Mouse (Mus musculus): ENCODE measurements around the gene Rasgrp1. TPM values are rescaled to one million over a fixed set of nuclear protein-coding genes. Genes with fewer than 3 reads are reported as not detected.

The Rasgrp1 gene
- polyA plus RNA-seq, 1 experiment = 2.7 TPM

DNA sequence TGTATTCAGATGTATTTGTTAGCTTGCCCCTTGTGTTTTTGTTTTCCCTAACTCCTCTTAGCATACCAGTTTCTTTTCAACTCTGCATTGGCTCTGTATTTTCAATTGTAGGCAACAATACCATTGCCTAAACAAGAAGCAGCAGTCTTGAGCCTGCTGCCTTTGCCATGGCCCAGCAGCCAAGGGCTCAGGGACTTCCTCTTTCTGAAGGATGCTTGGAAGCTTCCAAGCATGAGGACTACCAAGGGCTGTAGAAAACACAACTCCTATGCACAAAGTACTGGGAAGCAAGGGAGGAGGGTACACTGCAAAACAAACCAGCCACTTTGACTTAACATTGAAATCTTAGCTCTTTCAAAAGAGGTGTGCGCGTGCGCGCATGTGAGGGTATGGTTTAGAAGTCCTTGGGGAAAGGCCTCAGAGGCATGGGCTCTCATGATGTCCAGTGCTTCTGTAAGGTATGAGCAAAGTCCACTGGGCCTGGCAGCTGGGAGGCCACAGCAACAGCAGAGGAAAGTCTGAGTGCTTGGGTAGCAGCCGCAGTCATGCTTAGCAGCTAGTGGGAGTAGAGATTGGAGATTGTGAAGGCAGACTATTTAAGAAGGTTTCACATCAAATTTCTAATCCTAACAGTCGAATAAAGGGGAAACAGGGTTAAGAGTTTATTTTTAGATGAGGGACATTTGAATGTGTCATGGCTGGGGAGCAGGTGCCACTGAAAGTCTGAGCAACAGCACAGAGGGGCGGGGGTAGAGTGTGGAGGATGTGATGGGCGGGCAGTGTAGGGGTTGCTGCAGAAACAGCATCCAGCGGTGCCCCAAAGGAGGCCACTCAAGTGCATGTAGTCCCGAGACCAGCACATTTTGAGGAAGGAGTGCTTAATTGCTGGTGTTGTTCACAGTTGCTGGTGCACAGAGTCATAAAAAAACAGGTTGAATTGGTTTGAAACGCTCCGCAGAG, 39.1 kb downstream of the Rasgrp1 start:
- no peak for DNase-seq (ENCODE audit: low read depth)
- TF ChIP-seq CTCF (IDR thresholded peaks at IDR 0.05; ENCODE audit: borderline replicate concordance, extremely low read depth, insufficient read depth, insufficient read length) = no peak
- no peak for TF ChIP-seq POLR2A (IDR thresholded peaks at IDR 0.05; ENCODE audit: borderline replicate concordance, extremely low read depth, insufficient read depth, insufficient read length, poor library complexity, severe bottlenecking)

DNA sequence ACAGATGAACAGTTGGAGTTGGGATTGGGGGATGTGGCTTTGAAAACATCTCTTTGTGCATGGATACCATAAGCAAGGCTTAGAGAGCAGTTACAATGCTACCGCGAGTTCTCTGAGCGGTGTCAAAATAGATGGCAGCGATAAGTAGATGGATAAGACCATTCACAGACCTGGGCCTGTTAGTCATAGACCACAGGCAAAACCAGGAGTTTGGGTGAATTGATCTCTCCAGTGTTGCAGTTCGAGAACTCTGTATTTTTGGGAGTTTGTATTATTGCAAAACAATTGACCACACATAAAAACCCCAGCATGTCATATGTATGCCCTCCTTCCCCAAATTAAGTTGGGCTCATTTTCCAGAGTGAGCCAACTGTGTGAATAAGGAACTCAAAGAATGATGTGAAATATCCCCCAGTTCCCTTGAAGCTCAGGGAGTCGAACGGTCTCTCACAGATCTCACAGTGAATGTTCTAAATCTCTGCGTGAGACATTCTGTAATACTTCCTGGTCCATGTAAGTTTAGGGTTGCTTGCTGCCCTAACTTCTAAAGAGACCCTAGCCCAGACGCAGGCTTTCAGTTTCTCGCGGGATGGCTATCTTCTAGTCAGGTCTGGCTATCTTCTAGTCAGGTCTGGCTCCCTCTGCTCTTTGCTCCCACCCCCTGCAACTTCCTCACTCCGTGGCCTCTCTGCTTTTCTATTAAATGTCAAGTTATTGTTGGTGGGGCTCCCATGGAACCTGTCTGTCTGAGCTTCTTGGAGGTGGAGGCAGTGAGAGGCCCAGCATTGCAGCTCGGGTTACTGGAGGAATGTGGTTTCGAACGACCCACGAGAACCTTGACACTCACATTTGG, 43.0 kb downstream of the Rasgrp1 start:
- TF ChIP-seq POLR2A (IDR thresholded peaks at IDR 0.05; ENCODE audit: borderline replicate concordance, extremely low read depth, insufficient read depth, insufficient read length, poor library complexity, severe bottlenecking) = no peak
- no peak for TF ChIP-seq CTCF (IDR thresholded peaks at IDR 0.05; ENCODE audit: borderline replicate concordance, extremely low read depth, insufficient read depth, insufficient read length)

GRCm38 (mm10) chr2:117288291-117288690, 54.5 kb downstream of the Rasgrp1 start:
- TF ChIP-seq CTCF (IDR thresholded peaks at IDR 0.05; ENCODE audit: borderline replicate concordance, extremely low read depth, insufficient read depth, insufficient read length) (no peak), POLR2A (IDR thresholded peaks at IDR 0.05; ENCODE audit: borderline replicate concordance, extremely low read depth, insufficient read depth, insufficient read length, poor library complexity, severe bottlenecking) (no peak)
- no peak for DNase-seq (ENCODE audit: low read depth)

More for the DNA sequence above, 43.0 kb downstream of the Rasgrp1 start:
- DNase-seq (ENCODE audit: low read depth) = no peak

DNA sequence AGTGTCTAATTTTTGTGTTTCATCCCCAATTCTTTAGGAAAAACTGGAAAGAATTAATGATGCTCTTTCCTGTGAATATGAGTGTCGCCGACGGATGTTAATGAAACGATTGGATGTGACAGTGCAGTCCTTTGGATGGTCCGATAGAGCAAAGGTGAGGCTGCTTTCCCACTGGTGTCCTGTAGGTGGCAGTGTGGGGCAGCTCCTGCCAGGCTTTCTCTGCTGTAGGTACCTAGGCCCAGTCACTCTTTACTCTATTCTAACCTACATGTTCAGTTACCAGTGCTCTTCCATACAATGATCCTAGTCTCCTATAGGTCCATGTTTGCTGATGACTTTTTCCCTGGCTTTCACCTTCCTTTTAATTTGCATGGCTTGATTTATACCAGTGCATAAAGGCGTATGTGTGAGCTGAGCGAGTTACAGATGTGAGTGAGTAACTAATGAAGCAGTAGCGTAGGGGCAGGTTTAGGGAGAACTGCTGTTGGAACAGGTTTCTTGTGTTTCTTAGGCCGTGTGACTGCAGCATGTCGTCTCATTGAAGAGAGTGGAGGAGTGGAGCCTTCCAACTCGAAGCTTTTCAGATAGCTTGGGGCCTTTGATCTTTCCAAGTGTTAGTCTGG, 78.9 kb downstream of the Rasgrp1 start:
- DNase-seq (ENCODE audit: low read depth) = peak; percentile 64
- peak; percentile 89 for TF ChIP-seq CTCF (IDR thresholded peaks at IDR 0.05; ENCODE audit: borderline replicate concordance, extremely low read depth, insufficient read depth, insufficient read length)
- no peak for TF ChIP-seq POLR2A (IDR thresholded peaks at IDR 0.05; ENCODE audit: borderline replicate concordance, extremely low read depth, insufficient read depth, insufficient read length, poor library complexity, severe bottlenecking)

GRCm38 (mm10) chr2:117262184-117262583, 80.6 kb downstream of the Rasgrp1 start:
- TF ChIP-seq POLR2A (IDR thresholded peaks at IDR 0.05; ENCODE audit: borderline replicate concordance, extremely low read depth, insufficient read depth, insufficient read length, poor library complexity, severe bottlenecking) (no peak), CTCF (IDR thresholded peaks at IDR 0.05; ENCODE audit: borderline replicate concordance, extremely low read depth, insufficient read depth, insufficient read length) (no peak)
- no peak for DNase-seq (ENCODE audit: low read depth)

- DNase-seq (ENCODE audit: low read depth) = no peak
- TF ChIP-seq CTCF (IDR thresholded peaks at IDR 0.05; ENCODE audit: borderline replicate concordance, extremely low read depth, insufficient read depth, insufficient read length) (no peak), POLR2A (IDR thresholded peaks at IDR 0.05; ENCODE audit: borderline replicate concordance, extremely low read depth, insufficient read depth, insufficient read length, poor library complexity, severe bottlenecking) (no peak)
These were observed 85.2 kb downstream of the Rasgrp1 start for GRCm38 (mm10) chr2:117257617-117258016.

GRCm38 (mm10) chr2:117255415-117255814, 87.4 kb downstream of the Rasgrp1 start:
- no peak for DNase-seq (ENCODE audit: low read depth)
- TF ChIP-seq CTCF (IDR thresholded peaks at IDR 0.05; ENCODE audit: borderline replicate concordance, extremely low read depth, insufficient read depth, insufficient read length) = no peak

- no peak for DNase-seq (ENCODE audit: low read depth)
- TF ChIP-seq CTCF (IDR thresholded peaks at IDR 0.05; ENCODE audit: borderline replicate concordance, extremely low read depth, insufficient read depth, insufficient read length) (no peak), POLR2A (IDR thresholded peaks at IDR 0.05; ENCODE audit: borderline replicate concordance, extremely low read depth, insufficient read depth, insufficient read length, poor library complexity, severe bottlenecking) (peak; percentile 5; the same call in 1 of the 2 replicates)
These were observed 92.7 kb downstream of the Rasgrp1 start for GRCm38 (mm10) chr2:117250001-117250510.

DNA sequence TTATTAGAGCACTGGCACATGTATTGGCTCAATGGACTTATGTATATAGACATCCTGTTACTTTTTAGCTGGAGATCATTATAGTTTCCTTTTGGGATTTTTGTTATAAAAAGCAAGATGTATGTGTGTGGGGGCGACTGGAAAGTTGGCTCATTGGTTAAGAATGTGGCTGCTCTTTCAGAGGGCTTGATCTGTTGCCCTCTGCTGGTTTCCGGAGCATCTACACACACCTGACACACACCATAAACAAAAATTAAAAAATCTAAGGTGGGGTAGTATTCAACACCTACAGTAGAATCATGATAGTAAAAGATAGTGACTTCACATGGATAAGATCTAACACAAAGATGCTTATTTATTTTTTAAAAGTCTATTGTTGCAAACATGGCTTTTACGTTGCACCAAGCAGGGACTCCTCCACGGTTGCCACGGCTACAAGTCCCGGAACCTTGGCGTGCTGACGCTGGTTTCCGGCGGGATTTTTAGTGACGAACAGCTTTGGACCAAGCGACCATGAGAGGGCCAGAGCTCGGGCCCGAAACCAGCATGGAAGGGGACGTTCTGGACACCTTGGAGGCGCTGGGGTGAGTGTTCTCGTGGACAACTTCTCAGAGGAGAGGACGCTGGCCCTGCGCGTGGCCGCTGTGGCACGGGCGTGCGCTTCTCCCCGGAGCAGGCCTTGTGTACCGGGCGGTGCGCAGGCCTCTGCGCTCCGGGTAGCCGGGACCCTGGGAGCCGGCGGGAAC, 93.4 kb downstream of the Rasgrp1 start, which contains the start of gene Fam98b:
Gene Fam98b, plus strand, starts transcription at position 485 of the 746 bp plus-strand sequence.
- peak; percentile 97 for DNase-seq (ENCODE audit: low read depth)
- TF ChIP-seq POLR2A (IDR thresholded peaks at IDR 0.05; ENCODE audit: borderline replicate concordance, extremely low read depth, insufficient read depth, insufficient read length, poor library complexity, severe bottlenecking) (peak; percentile 59; the same call in 1 of the 2 replicates), CTCF (IDR thresholded peaks at IDR 0.05; ENCODE audit: borderline replicate concordance, extremely low read depth, insufficient read depth, insufficient read length) (peak; percentile 65; the same call in 1 of the 2 replicates)

- no peak for TF ChIP-seq POLR2A (IDR thresholded peaks at IDR 0.05; ENCODE audit: borderline replicate concordance, extremely low read depth, insufficient read depth, insufficient read length, poor library complexity, severe bottlenecking)
- no peak for TF ChIP-seq CTCF (IDR thresholded peaks at IDR 0.05; ENCODE audit: borderline replicate concordance, extremely low read depth, insufficient read depth, insufficient read length)
- DNase-seq (ENCODE audit: low read depth) = no peak
These were observed 100.8 kb downstream of the Rasgrp1 start for GRCm38 (mm10) chr2:117241953-117242352.

Measured in brain, embryonic 14.5 days (tissue).